Mouse (Mus musculus): Measurements from ENCODE around the gene Myo9a. TPM values are rescaled to one million over a fixed set of nuclear protein-coding genes. Genes with fewer than 3 reads are reported as not detected.
"Not testable (repeated sequence)": the region's sequence is repeated elsewhere in the genome, so short reads cannot be mapped to it uniquely, and the experiment has no call there.

Gene Myo9a
- polyA plus RNA-seq, 1 experiment, result 0.37 TPM

DNA sequence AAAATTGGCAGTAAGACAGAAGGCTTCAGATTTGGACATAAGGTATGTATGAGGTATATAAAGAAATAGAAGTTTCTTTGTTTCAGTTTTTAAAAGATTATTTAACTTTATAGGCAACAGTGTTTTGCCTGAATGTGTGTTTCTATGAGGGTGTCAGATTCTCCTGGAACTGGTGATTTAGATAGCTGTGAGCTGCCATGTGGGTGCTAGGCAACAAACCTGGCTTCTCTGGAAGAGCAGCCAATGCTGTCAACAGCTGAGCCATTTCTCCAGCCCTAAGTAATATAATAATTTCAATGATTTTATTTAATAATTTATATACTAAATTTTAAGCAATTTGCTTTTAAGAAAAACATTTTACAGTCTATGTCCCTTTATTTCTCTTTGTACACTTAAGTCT, 133.9 kb downstream of the Myo9a start:
- no peaks in the 10 kb centered on the region for H3K4me1 ChIP-seq (ENCODE audit: control insufficient read depth, insufficient read depth, insufficient read length, low read length)
- peaks cover 4% of the 10 kb centered on the region; the same call in 1 of the 2 replicates for H3K36me3 ChIP-seq (ENCODE audit: control insufficient read depth, insufficient read depth, low read length)
- H3K27me3 ChIP-seq (ENCODE audit: control insufficient read depth, insufficient read depth, low read length), result no peaks in the 10 kb centered on the region
- no peak overlapping the region for H3K4me3 ChIP-seq (ENCODE audit: low read depth, low read length)
- no peak overlapping the region for H3K27ac ChIP-seq (ENCODE audit: insufficient read depth, low read depth, low read length)
- TF ChIP-seq POLR2A (IDR thresholded peaks at IDR 0.05; ENCODE audit: low read depth, low read length) (no peak), CTCF (IDR thresholded peaks at IDR 0.05; ENCODE audit: extremely low read depth, insufficient read length, insufficient replicate concordance, low read depth, low read length) (no peak)

DNA sequence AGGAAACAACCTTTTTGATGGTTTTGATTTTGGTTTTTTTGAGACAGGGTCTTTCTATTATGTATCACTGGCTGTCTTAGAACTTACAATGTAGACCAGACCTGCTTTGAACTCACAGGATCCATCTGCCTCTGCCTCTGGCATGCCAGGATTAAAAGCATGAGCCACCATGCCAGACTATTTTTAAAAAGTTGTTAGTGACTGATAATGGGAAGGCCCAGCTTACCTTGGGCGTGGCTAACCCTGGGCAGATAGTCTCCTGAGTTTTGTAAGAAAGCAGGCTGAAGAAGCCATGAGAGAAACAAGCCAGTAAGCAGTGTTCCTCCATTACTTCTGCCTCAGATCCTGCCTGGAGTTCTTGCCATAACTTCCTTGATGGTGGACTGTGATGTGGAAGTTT, 152.7 kb downstream of the Myo9a start:
- Histone ChIP-seq H3K27me3 (ENCODE audit: control insufficient read depth, insufficient read depth, low read length) (no peaks in the 10 kb centered on the region), H3K27ac (ENCODE audit: insufficient read depth, low read depth, low read length) (no peak overlapping the region), H3K4me3 (ENCODE audit: low read depth, low read length) (no peak overlapping the region), H3K36me3 (ENCODE audit: control insufficient read depth, insufficient read depth, low read length) (peaks cover 19% of the 10 kb centered on the region), H3K4me1 (ENCODE audit: control insufficient read depth, insufficient read depth, insufficient read length, low read length) (no peaks in the 10 kb centered on the region)
- TF ChIP-seq POLR2A (IDR thresholded peaks at IDR 0.05; ENCODE audit: low read depth, low read length), result no peak
- TF ChIP-seq CTCF (IDR thresholded peaks at IDR 0.05; ENCODE audit: extremely low read depth, insufficient read length, insufficient replicate concordance, low read depth, low read length), result no peak
- 74% methylated on average over 1 of the region's 1 CpGs for WGBS

DNA sequence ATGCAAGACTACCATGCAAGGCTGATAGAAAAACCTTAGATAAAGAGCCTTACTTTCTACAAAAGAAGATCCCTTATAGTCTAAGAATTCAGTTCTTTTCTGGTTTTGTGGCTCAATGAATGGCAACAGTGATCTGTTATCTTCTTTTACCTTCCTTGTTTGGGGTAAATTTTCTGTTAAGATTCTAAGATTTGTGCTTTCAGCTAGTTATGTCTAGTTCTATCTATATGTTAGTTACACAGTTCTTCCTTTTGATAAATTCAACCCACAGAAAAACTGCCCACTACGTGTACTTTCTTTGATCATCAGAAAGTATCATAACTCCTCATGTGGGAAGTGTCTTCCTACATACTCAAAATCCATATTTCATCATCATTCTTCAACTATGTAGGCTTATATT, 164.1 kb downstream of the Myo9a start:
- H3K4me1 ChIP-seq (ENCODE audit: control insufficient read depth, insufficient read depth, insufficient read length, low read length), result no peaks in the 10 kb centered on the region
- no peak overlapping the region for H3K4me3 ChIP-seq (ENCODE audit: low read depth, low read length)
- no peak overlapping the region for H3K27ac ChIP-seq (ENCODE audit: insufficient read depth, low read depth, low read length)
- 88% methylated on average over 1 of the region's 1 CpGs for WGBS
- TF ChIP-seq POLR2A (IDR thresholded peaks at IDR 0.05; ENCODE audit: low read depth, low read length), result no peak
- TF ChIP-seq CTCF (IDR thresholded peaks at IDR 0.05; ENCODE audit: extremely low read depth, insufficient read length, insufficient replicate concordance, low read depth, low read length), result no peak
- H3K27me3 ChIP-seq (ENCODE audit: control insufficient read depth, insufficient read depth, low read length), result no peaks in the 10 kb centered on the region
- peaks cover 5% of the 10 kb centered on the region; the same call in 1 of the 2 replicates for H3K36me3 ChIP-seq (ENCODE audit: control insufficient read depth, insufficient read depth, low read length)

DNA sequence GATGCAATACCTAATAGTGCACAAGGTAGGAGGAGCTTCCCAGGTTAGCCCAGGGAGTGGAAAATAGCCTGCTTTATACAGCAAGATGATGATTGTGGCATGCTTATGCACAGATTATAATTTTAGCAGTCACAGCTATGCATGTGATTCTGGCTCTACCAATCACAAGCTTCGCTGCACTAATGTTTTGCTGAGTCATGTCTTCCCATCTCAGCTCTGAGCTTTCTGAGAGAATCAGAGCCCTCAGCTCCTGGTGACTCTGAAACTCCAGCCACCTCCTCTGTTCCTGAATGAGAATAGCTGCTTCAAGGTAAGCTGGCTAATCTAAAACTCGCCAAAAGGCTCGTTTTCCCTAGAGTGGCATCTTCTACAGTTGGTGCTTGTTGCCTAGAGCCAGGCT, 179.6 kb downstream of the Myo9a start:
- no peaks in the 10 kb centered on the region for H3K4me1 ChIP-seq (ENCODE audit: control insufficient read depth, insufficient read depth, insufficient read length, low read length)
- WGBS, result 60% methylated on average over 3 of the region's 3 CpGs
- H3K4me3 ChIP-seq (ENCODE audit: low read depth, low read length), result no peak overlapping the region
- no peak for TF ChIP-seq CTCF (IDR thresholded peaks at IDR 0.05; ENCODE audit: extremely low read depth, insufficient read length, insufficient replicate concordance, low read depth, low read length)
- no peak for TF ChIP-seq POLR2A (IDR thresholded peaks at IDR 0.05; ENCODE audit: low read depth, low read length)
- peaks cover 13% of the 10 kb centered on the region for H3K36me3 ChIP-seq (ENCODE audit: control insufficient read depth, insufficient read depth, low read length)
- no peak overlapping the region for H3K27ac ChIP-seq (ENCODE audit: insufficient read depth, low read depth, low read length)
- H3K27me3 ChIP-seq (ENCODE audit: control insufficient read depth, insufficient read depth, low read length), result no peaks in the 10 kb centered on the region

DNA sequence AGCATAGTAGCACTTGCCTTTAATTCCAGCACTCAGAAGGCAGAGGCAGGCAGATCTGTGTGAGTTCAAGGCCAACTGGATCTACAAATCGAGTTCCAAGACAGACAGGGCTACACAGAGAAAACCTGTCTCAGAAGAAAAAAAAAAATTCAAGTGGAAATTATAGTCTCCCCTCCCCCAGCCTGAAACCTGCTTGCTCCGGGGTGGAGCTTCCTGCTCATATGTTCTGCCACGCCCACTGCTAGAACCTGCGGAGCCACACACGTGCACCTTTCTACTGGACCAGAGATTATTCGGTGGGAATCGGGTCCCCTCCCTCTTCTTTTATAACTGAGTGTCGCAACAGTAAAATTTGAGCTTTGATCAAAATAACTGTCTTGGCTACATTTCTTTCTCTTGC, 185.2 kb downstream of the Myo9a start:
- H3K4me3 ChIP-seq (ENCODE audit: low read depth, low read length); H3K36me3 ChIP-seq (ENCODE audit: control insufficient read depth, insufficient read depth, low read length); H3K4me1 ChIP-seq (ENCODE audit: control insufficient read depth, insufficient read depth, insufficient read length, low read length); H3K27ac ChIP-seq (ENCODE audit: insufficient read depth, low read depth, low read length); H3K27me3 ChIP-seq (ENCODE audit: control insufficient read depth, insufficient read depth, low read length): not testable (repeated sequence)
- 26% methylated on average over 8 of the region's 8 CpGs for WGBS

DNA sequence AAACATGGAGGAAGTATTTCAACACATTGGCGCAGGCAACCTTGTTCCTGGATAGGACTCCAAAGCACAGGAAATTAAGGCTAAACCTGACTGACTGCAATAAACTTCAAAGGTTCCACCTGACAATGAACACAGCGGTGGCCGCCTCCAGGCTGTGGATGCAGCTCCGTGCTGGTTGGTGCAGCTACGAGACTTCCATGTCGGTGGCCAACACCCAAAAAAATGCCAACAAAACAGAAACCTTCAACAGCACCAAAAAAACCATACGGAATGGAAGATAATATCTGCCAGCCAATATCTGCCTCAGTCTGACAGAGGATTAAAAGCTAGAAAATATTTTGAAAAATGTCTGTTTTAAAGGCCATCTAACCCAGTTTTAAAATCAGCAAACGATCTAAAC, 187.8 kb downstream of the Myo9a start:
- no peak for TF ChIP-seq CTCF (IDR thresholded peaks at IDR 0.05; ENCODE audit: extremely low read depth, insufficient read length, insufficient replicate concordance, low read depth, low read length)
- no peak for TF ChIP-seq POLR2A (IDR thresholded peaks at IDR 0.05; ENCODE audit: low read depth, low read length)
- Histone ChIP-seq H3K4me1 (ENCODE audit: control insufficient read depth, insufficient read depth, insufficient read length, low read length) (peaks cover 13% of the 10 kb centered on the region; the same call in 1 of the 2 replicates), H3K27ac (ENCODE audit: insufficient read depth, low read depth, low read length) (peak overlapping the region; percentile 29; the same call in 1 of the 2 replicates), H3K27me3 (ENCODE audit: control insufficient read depth, insufficient read depth, low read length) (no peaks in the 10 kb centered on the region), H3K36me3 (ENCODE audit: control insufficient read depth, insufficient read depth, low read length) (peaks cover 3% of the 10 kb centered on the region; the same call in 1 of the 2 replicates), H3K4me3 (ENCODE audit: low read depth, low read length) (peak overlapping the region; percentile 37; the same call in 1 of the 2 replicates)
- 29% methylated on average over 8 of the region's 8 CpGs for WGBS

DNA sequence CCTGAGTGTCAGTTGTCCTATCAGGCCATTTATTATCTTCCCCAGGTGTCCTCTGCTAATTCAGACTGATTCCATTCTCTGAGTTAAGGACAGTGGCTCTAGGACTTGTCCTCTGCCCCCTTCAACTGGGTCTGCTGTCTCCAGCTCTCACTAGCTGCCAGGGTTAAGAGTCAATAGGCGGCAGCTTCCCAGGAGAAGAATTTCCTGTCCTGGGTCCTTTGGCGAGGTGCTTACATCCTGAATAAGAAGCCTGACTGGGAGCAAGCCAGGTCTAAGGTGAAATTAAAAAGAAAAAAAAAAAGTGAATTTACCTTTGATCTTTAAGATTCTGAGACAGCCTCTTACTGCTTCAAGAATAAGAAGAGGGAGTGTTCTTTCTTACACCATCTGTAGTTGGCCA, 189.0 kb downstream of the Myo9a start:
- Histone ChIP-seq H3K27ac (ENCODE audit: insufficient read depth, low read depth, low read length) (peak overlapping the region; percentile 89; the same call in 1 of the 2 replicates), H3K4me3 (ENCODE audit: low read depth, low read length) (peak overlapping the region; percentile 47), H3K27me3 (ENCODE audit: control insufficient read depth, insufficient read depth, low read length) (no peaks in the 10 kb centered on the region), H3K4me1 (ENCODE audit: control insufficient read depth, insufficient read depth, insufficient read length, low read length) (peaks cover 13% of the 10 kb centered on the region; the same call in 1 of the 2 replicates), H3K36me3 (ENCODE audit: control insufficient read depth, insufficient read depth, low read length) (peaks cover 3% of the 10 kb centered on the region; the same call in 1 of the 2 replicates)
- TF ChIP-seq POLR2A (IDR thresholded peaks at IDR 0.05; ENCODE audit: low read depth, low read length) (no peak), CTCF (IDR thresholded peaks at IDR 0.05; ENCODE audit: extremely low read depth, insufficient read length, insufficient replicate concordance, low read depth, low read length) (no peak)
- WGBS, result 15% methylated on average over 2 of the region's 2 CpGs

Data from small intestine, adult 2 months (tissue).